Mouse (Mus musculus): ENCODE results near the gene Atxn2.

The Atxn2 gene

DNA sequence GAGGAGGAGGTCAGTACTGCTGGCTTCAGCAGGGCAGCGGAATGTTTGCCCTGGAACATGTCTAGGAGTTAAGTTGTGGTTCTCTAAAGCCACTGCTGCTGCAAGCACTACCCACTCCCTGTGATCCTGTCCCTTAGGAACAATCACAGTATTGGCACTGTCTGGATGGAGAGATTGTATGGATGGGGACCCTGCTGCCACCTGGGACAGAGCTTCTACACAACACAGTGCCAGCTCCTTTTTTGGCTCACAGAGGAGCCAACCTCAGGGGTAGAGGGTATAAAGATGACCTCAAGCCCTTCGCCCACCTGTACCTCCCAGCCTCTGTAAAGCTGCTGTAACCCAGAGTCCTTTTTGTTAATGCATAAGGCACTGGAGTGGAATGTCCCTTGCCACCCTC is 105.5 kb downstream of the Atxn2 start:
- DNase-seq (ENCODE audit: low read depth): no peak

GRCm38 (mm10) chr5:121817551-121817950 is 106.4 kb downstream of the Atxn2 start:
- no peak for DNase-seq (ENCODE audit: low read depth)

DNA sequence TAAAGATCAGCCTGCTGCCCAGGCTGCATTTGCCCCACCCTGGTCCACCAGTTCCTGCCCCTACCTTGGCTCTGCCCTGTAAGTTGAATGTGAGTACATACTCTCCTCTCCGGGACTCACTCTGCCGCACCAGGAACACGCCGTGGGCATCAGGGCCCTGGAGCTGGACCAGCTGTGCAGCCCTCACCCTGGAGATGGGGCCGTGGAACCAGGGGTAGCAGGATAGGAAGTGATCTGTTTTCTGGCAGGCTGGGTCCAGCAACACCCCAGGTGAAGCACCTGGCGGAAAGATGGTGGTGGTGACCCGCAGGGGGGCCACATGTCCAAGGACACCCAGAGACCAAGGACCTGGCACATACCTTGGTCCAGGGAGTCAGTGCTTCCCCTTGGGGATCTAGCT is 107.3 kb downstream of the Atxn2 start:
- no peak for DNase-seq (ENCODE audit: low read depth)

DNA sequence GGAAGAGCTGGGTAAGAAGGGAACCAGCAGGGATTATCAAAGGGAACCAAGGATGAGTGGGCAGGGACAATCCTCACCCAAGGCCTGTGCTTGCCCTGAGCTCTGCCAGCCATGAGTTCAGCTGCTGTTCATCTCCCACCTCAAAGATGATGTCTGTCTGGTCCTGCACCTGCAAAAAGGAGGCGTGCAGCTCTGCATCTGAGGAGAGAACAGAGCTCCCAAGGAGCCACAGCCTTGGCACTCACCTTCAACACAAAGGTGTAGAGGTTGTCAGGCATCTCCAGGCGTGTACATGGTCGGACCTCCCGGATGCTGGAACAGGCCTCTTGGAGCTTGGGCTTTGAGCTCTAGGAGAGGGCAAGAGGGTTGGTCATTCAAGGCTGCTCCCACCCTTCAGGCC is 107.7 kb downstream of the Atxn2 start:
- no peak for DNase-seq (ENCODE audit: low read depth)

DNA sequence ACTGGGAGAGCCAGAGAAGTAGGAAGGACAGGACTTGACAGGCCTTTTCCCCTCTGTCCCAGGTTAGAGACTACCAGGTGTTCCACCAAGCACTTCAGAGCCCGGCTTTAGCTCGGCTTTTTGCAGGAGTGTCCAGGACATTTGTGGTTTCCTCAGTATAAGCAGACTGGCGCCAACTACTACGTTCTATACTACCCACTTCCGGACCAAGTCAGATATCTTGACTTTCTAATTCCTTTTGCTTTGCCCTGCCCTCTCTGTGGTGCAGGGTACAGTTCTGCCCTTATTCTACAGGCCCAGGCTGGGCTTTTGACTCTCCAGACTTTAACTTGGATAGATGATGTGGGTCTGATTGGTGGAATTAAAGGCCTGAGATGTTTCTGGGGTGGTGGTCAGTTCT is 108.4 kb downstream of the Atxn2 start:
- DNase-seq (ENCODE audit: low read depth): no peak

DNA sequence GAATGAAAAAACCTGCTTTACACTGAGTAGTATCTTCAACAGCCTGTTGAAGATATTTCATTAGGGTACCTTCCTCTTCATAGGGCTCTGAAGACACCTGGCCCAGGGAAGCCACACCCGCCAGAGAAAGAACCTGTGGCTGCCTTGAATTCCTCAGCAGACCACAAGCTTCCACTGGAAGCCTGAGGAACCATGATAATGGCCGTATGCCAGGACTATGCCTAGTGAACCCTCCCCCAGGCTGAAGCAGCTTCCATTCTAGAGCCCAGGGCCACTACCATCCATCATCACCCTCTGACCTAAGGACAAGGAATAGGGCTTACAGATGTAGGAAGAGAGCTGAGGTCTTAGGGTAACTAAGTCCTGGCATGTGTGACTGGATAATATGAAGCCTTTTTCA is 109.0 kb downstream of the Atxn2 start:
- DNase-seq (ENCODE audit: low read depth): no peak

DNA sequence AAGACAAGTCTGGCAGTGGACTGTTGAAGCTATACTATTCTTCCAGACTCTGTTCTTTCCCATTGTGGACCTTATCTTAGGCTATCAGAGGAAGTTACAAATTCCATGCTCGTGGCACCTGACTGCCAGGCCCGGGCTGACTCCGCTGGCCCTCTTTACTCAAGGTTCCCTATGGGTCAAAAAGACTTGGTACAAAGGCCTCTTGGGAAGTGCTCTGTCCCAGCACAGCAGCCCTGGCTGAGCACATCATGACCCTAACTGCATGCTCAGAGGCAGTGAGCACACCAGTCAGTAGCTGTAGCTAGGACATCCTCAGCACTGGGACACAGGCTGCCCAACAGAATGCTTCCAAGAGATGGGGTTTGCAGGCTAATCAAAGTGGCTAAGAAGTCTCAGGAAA is 109.5 kb downstream of the Atxn2 start:
- no peak for DNase-seq (ENCODE audit: low read depth)

DNA sequence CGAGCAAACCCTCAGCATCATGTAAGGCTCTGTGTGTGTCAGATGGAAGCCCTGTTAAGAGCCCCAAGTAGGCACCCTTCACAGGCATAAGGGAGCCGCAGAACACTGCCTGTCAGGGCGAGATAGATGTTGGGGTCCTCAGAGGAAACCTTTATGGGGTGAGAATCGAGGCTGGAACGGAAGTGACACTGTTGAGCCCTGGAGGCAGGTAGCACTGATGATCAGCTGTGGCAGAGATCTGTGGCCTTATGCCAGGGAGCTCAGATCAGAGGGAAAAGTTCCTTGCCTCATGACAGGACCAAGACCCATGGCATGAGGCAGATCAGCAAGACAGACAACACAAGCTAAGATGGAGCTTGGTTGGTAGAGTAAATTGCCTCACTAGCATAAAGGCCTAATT is 110.0 kb downstream of the Atxn2 start:
- DNase-seq (ENCODE audit: low read depth): no peak

- DNase-seq (ENCODE audit: low read depth): no peak
Measured at GRCm38 (mm10) chr5:121821552-121821951, 110.4 kb downstream of the Atxn2 start.

DNA sequence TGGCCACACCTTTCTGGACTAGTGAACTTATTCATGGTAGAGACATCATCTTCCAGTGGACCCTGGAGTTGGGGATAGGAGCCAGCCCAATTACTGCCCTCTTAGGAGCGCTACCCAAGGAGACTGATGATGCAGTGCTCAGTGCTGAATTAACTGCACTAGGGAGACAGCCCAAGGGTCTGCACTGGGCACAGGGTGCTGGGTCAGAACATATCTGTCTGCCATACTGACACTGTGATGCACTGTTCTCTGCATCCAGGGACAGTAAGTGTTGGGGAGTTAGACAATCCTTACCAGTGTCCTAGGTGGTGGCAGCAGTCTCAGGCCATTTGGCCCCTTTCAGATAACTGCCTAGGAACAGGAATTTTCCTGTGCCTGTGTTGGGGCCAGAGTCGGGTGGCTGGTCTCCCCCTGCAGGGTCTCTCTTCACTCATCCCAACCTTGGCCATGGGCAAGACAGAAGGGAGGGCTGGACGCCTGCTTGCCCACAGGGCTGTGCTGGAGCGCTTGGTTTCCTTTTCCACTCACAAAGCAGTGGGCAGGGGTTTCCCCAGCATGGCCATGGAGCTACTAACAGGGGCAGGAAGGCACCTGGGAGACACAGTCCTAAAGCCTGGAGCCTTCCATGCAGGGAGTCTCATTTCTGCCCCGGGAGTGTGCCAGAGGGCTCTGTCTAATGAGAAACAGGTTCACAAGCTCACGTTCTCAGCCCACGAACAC is 111.8 kb downstream of the Atxn2 start:
- no peak for DNase-seq (ENCODE audit: low read depth)

DNA sequence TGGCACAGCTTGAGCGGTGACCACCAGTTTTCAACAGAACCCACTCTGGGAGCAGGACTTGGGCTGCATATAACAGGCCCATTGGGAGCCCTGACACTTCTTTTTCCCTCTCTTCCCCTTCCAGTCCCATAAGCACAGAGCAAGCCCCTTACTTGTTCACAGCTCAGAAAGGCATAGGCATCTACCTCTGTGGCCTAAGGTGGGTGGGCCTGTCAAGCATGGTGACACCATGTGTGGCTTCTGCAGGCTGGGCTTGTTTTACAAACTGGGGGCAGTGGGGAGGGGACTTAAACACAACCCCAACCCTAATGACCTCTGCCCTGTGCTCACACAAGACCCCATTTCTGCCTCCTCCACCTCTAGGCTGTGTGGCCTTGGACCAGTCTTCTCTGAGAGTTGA is 112.5 kb downstream of the Atxn2 start:
- no peak for DNase-seq (ENCODE audit: low read depth)

GRCm38 (mm10) chr5:121824121-121824520 is 113.0 kb downstream of the Atxn2 start:
- no peak for DNase-seq (ENCODE audit: low read depth)

- DNase-seq (ENCODE audit: low read depth): no peak
Measured at GRCm38 (mm10) chr5:121825606-121826005, 114.5 kb downstream of the Atxn2 start.

GRCm38 (mm10) chr5:121827876-121828275 is 116.7 kb downstream of the Atxn2 start:
- DNase-seq (ENCODE audit: low read depth): no peak

DNA sequence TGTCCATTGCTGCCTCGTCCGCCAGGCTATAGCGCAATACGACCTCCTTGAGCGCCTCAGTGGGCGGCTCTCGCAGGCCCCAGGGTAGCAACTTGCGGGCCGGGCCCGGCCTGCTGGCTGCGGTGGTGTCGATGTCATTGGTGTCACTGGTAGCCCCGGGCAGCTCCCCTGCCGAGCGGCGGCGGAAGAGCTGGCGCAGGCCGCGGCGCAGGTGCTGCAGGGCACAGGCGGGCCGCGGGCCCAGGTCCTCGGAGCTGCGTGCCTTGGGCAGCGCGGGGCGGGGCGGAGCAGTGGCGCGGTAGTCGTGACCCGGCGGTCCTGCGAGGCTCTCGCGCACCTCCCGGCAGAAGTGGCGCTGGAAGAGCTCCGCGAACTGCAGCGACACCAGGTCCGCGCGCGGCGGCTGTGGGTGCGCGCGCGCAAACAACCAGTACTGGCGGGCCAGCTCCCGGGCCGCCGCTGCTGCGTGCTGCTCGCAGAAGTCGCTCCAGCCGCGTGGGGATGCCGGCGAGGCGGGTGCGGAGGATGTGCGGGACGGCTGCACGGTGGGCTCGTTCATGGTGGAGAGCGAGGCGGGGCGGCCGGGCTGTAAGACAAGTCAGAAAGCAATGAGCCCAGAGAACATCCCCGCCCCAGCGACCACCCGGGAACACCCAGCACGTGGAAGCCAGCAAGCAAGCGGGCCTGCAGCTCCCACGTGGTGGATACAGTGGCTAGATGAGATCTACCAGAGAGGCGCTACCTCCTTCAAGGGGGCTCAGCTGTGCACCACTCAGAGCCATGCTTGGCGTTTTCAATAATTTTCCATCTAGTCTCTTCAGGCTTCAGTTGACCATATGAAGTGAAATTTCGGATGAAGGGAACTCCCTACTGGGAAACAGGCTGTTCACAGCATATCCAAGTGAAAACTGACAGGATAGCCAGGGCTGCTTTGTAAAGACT is 117.6 kb downstream of the Atxn2 start:
- DNase-seq (ENCODE audit: low read depth): no peak

DNA sequence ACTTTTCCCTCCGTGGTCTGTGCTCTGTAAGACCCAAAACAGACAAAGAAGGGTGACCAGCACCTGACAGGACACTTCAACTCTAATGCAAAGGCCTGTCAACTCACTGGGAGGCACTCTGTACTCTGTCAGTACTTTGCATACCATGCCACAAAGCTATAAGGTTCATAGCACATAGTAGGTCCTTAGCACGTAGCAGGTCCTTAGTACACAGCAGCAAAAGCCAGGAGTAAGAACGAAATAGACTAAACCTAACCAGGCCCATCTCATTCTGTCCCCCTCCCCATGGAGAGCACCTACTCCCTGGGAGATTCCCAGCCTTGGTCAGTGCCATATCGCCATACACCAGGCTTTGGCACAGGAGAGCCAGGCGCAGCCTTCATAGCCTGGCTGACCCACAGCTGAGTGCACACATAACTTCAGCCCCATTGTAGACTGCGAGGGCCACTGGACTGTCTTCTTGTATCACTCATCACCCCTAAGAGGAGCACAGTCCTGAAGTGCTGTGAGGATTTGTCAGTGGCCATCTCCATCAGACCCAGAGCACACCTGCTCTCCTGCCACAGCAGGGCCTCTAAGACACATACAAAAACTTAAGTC is 120.0 kb downstream of the Atxn2 start:
- no peak for DNase-seq (ENCODE audit: low read depth)

DNA sequence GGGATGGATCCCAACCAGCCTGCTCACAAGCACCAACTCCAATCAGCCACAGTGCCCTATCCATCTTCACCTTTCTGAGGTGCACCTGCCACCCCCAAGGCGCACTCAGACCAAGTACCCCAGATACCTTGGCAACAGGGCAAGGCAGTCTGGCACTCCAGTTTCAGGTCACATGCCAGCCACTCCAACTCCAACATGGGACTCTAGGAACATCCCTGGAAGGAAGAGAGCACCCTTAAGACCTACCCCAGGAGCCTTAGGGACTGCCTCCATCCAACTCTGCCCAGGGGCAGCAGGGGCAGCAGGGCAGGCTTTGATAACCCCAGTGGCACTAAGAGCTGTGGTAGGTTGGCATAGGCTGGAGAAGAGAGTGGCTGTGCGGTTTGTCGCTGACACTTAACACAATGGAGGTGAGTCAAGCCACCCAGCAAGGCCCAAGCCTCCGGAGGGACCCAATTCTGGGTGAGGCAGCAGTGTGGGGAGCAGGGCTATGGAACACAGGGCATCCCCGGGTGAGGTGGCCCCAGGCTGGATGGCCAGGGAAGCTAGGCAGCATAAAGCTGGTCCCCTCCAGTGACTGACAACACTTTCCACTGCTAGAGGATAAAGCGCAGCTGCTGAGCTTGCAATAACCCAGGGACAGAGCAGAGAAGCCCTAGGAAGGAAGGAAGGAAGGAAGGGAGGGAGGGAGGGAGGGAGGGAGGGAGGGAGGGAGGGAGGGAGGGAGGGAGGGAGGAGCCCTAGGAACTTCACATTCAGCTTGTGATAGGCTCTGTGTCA is 121.4 kb downstream of the Atxn2 start:
- no peak for DNase-seq (ENCODE audit: low read depth)

DNA sequence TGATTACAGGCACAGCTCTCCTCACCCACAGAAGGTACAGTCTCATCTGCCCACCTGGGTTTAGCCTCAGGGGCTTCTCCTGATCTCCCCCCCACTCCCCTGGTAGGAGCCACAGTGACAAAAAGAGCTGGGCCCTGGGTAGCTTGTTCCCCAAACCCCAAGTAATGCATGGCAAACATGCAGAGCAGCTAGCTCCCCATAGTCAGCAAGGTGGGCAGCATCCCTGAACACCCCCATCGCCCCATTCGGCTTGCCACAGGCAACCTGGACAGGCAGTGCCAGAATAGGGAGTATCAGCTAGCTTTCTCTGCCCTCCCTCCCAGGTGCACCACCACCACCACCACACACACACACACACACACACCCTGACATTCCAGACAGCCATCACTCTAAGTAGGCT is 122.0 kb downstream of the Atxn2 start:
- DNase-seq (ENCODE audit: low read depth): no peak

DNA sequence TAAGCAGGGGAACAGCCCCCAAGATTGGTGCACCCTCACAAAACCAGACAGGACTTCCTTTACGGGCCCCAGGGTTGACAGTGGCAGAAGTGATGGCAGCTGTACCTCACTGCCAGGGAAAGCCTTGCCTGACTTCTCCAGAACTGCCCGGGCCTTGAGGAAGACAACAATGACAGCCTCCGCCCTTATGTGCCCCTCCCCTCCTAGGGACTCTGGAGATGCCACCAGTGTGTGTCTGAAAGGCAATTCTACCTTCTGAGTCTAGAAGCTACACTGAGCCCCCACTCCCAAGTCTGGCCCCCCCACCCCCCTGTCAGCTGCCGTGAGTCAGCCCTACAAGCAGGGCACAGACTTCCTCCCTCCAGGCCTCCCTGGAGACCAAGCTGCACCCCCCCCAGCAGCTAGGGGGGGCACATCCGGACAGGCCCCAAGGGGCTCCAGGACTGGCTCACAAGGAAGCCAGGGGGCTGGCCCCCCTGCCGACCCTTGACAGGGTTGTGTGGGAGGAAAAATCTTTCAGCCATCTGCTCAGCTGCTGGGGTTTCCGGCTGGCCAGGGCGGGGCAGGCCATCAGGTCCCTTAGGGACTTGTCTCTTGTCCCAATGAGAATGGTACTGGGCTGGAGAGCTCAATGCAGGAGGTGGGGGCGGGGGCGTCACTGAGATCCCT is 122.6 kb downstream of the Atxn2 start:
- no peak for DNase-seq (ENCODE audit: low read depth)

DNA sequence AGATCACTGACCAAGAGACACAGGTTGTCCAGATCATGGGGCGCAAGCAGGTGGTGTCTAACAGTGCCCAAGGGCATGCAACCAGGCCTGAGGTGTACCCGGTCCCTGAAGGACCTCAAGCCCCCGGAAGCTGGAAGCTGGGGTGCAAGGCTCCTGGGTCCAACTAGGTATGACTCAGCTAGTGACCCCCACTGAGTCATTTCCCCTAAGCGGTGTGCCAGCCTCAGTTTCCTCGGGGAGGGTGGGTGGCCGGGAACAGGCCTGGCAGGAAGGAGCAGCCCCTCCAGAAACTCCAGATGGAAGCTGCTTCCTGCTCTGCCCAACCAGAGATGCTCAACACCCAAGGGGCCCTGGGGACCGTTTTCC is 123.1 kb downstream of the Atxn2 start:
- DNase-seq (ENCODE audit: low read depth): no peak

DNA sequence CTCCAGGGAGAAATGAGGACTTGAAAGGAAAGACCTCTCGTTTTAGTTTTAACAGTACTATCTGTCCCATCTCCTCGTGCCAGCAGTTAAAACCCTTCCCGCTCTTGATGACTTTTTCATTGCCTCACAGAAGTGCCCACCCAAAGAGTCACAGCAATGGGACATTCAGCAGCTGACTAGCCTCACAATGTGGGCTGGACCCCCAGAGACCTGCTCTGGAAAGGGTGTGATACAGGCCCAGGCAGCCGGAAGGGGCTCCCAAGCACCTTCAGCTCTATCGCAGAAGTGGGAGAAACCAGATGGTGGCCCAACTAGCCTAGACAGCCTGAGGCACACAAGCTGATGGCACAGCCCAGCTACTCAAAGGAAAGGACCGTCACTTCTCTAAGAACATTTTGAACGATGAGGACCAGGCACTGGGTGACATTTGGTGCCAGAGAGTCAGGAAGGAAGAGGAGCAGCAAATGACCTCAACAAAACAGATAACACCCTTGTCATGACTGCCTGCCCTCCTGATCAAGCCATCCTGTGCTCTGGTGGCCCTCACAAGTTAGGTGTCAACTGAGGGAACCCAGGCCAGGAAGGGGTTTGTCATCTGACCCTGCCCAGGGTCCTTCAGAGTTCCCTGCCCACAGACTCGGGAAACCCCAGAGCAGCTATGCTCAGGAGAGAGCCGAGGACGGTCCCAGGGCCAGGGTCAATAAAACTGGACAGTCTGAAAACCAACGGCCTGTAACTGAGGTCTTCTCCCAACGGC is 124.0 kb downstream of the Atxn2 start:
- DNase-seq (ENCODE audit: low read depth): no peak

All from c-Kit-positive CD71-negative TER-119-negative erythroid progenitor cells, embryonic 14.5 days (primary cell).